Mouse (Mus musculus) limb, embryonic 11.5 days (tissue): ENCODE data around the gene Stpg4. TPM values are rescaled to one million over a fixed set of nuclear protein-coding genes. Genes with fewer than 3 reads are reported as not detected.

Experiments
- ATAC-seq: fragments of 200-750 bp; cut with Nextera tagmentation; 2 replicates; pipeline ENCODE4 v1.8.0; 2017; ENCODE audit warnings: low read depth; ENCODE audit not compliant: insufficient number of reproducible peaks, low FRiP score, low TSS enrichment
- DNase-seq: peaks from one replicate; pipeline ENCODE4 v3.0.0-alpha.2; 2015; ENCODE audit warnings: low spot score
- H3K27ac ChIP-seq: fragments of 300-500 bp; sonication (generic); replicated peaks from 2 replicates; pipeline ENCODE4 v1.5.1; 2014; ENCODE audit warnings: low read depth, mild to moderate bottlenecking, low read length
- H3K27me3 ChIP-seq: fragments of 300-500 bp; sonication (generic); 2 replicates; pipeline ENCODE4 v1.6.1; 2014; ENCODE audit warnings: mild to moderate bottlenecking, low read length, mixed read lengths; ENCODE audit not compliant: control insufficient read depth, insufficient read depth
- H3K36me3 ChIP-seq: fragments of 300-500 bp; sonication (generic); 2 replicates; pipeline ENCODE4 v1.6.1; 2014; ENCODE audit warnings: mild to moderate bottlenecking, low read length, moderate library complexity, mixed read lengths; ENCODE audit not compliant: control insufficient read depth, insufficient read depth
- H3K4me1 ChIP-seq: fragments of 300-500 bp; sonication (generic); 2 replicates; pipeline ENCODE4 v1.6.1; 2014; ENCODE audit warnings: low read length, mixed read lengths; ENCODE audit not compliant: control insufficient read depth, insufficient read depth
- H3K4me2 ChIP-seq: fragments of 300-500 bp; sonication (generic); 2 replicates; pipeline ENCODE4 v1.6.1; 2014; ENCODE audit warnings: low read depth, mild to moderate bottlenecking, moderate library complexity; ENCODE audit not compliant: severe bottlenecking
- H3K4me3 ChIP-seq: fragments of 300-500 bp; sonication (generic); 2 replicates; pipeline ENCODE4 v1.5.1; 2014; ENCODE audit warnings: low read depth, low read length
- H3K9ac ChIP-seq: fragments of 300-500 bp; sonication (generic); 2 replicates; pipeline ENCODE4 v1.6.1; 2014; ENCODE audit warnings: mild to moderate bottlenecking, low read length
- H3K9me3 ChIP-seq: fragments of 300-500 bp; sonication (generic); 2 replicates; pipeline ENCODE4 v1.6.1; 2016; ENCODE audit warnings: low read length; ENCODE audit not compliant: control insufficient read depth
- WGBS: fragments of 180-500 bp; shearing (Covaris S2); extraction: QIAGEN DNeasy Blood & Tissue Kit; methylation state at CpG from one replicate; pipeline ENCODE4 v1.1.7; 2014; 5-methylcytosine and 5-hydroxymethylcytosine counted together
- polyA plus RNA-seq: library from polyadenylated mRNA; unstranded; fragments of >200 nt; fragmentation: Nextera tagmentation; extraction: Ambion mirVana; gene quantifications from 2 replicates; pipeline ENCODE4 v1.2.1, GENCODE M21; 2014

Gene Stpg4
- polyA plus RNA-seq, 1 experiment from 2014 or later = 0.23 TPM

DNA sequence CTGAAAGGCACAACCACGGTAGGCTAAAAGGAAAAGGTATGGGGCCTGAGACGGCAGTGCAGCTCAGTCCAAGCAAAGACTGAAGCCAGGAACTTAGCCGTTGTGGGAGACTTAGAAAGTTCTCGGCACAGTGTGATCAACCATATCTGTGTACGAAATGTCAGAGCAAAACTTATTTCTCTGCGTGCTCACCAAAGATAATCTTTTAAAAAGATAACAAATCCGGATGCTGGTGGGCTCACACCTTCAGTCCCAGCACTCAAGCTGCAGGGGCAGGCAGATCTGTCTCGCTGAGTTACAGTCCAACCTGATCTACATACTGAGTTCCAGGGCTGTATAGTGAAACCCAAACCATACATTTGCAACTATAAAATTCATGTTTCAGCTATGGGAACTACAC, 41.9 kb upstream of the Stpg4 start:
- WGBS = 85% methylated on average over 8 of the region's 8 CpGs
- Histone ChIP-seq H3K9me3 (no peaks in the 10 kb centered on the region), H3K27me3 (peaks cover 7% of the 10 kb centered on the region), H3K27ac (no peak overlapping the region), H3K9ac (no peak overlapping the region), H3K4me2 (no peak overlapping the region), H3K4me3 (no peak overlapping the region), H3K36me3 (no peaks in the 10 kb centered on the region), H3K4me1 (peaks cover 5% of the 10 kb centered on the region)
- ATAC-seq = no peak
- DNase-seq = no peak

DNA sequence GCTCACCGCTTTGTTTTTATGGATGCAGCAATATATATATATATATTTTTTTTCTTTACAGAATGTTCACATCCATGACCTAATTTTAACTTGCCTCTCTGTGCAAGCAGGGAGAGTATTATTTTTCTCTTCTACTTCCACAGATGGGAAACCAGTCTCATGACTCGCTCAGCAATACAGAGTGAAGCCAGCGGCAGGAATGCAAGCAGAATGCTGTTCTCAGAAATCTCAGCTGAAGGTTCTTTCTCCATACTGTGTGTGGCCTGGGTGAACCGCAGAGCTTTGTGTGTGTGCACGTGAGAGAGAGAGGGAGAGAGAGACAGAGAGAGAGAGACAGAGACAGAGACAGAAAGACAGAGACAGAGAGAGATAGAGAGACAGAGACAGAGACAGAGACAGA, 41.1 kb upstream of the Stpg4 start:
- H3K4me2 ChIP-seq = no peak overlapping the region
- WGBS = 77% methylated on average over 5 of the region's 5 CpGs
- H3K9me3 ChIP-seq = no peaks in the 10 kb centered on the region
- H3K27ac ChIP-seq = no peak overlapping the region
- H3K4me1 ChIP-seq = peaks cover 3% of the 10 kb centered on the region
- no peak overlapping the region for H3K4me3 ChIP-seq
- peaks cover 2% of the 10 kb centered on the region for H3K27me3 ChIP-seq
- H3K9ac ChIP-seq = no peak overlapping the region
- DNase-seq (no peak), ATAC-seq (no peak)
- no peaks in the 10 kb centered on the region for H3K36me3 ChIP-seq

DNA sequence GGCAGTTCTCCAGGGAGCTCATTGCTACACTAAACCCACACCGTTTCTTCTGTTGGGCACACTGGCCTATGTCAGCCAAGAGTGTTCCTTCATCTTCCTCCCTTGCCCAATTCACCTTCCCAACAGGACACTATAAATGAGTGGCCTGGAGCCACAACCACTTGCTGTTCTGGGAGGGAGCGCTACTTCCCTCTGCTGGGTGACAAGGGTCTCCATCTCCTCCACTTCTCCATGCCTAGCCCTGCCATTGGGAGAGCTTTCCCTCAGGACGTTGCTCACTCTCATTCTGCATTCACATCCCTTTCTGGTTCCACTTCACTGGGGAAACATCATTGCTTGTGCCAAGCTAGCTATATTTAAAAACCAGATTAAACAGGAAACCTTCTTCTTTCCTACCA, 34.0 kb upstream of the Stpg4 start:
- WGBS = 49% methylated on average over 3 of the region's 3 CpGs
- no peaks in the 10 kb centered on the region for H3K36me3 ChIP-seq
- H3K4me3 ChIP-seq = no peak overlapping the region
- no peaks in the 10 kb centered on the region for H3K27me3 ChIP-seq
- H3K9me3 ChIP-seq = no peaks in the 10 kb centered on the region
- DNase-seq (peak; percentile 28), ATAC-seq (no peak)
- no peak overlapping the region for H3K27ac ChIP-seq
- H3K9ac ChIP-seq = no peak overlapping the region
- no peak overlapping the region for H3K4me2 ChIP-seq
- H3K4me1 ChIP-seq = peaks cover 16% of the 10 kb centered on the region

DNA sequence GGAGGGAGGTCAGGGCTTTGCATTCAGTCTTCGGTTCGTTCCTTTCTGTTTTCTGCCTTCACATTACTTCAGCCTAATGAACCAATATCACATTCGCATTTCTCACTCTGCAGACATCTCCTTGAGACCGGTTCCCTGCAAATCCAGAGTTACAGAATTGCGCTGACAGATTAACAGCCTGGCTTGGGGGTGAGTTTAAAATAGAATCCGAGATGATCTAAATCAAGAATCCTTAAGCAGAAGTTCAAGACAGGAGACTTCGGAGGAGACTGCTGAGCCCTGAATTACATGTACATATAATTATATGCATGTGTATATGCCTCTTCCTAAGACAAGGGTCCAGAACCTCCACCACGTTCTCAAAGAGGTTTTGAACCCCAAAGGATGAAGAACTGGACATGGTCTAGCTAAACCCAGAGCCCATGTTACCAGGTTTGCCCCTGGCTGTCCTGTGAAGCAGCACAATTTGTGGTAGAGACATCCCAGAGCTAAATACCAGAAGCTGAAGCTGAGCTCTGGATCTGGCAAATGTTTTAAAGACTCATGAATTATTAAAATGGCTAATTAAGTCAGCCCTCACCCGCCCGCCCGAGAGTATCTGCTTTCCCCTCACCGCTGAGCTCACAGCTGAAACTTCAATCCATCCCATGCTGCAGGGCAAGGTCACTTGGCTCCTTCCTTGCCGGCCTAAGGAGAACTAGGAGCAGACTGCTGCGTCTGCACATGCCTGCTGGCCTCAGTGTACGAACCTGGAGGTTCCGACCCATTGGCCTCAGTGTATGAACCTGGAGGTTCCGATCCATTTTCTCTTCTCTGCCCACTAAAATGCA, 33.3 kb upstream of the Stpg4 start:
- Histone ChIP-seq H3K27ac (no peak overlapping the region), H3K4me2 (peak overlapping the region; percentile 19), H3K4me1 (peaks cover 16% of the 10 kb centered on the region), H3K9ac (no peak overlapping the region), H3K27me3 (no peaks in the 10 kb centered on the region), H3K36me3 (no peaks in the 10 kb centered on the region), H3K4me3 (no peak overlapping the region), H3K9me3 (no peaks in the 10 kb centered on the region)
- no peak for ATAC-seq
- DNase-seq = no peak
- WGBS = 29% methylated on average over 17 of the region's 17 CpGs

DNA sequence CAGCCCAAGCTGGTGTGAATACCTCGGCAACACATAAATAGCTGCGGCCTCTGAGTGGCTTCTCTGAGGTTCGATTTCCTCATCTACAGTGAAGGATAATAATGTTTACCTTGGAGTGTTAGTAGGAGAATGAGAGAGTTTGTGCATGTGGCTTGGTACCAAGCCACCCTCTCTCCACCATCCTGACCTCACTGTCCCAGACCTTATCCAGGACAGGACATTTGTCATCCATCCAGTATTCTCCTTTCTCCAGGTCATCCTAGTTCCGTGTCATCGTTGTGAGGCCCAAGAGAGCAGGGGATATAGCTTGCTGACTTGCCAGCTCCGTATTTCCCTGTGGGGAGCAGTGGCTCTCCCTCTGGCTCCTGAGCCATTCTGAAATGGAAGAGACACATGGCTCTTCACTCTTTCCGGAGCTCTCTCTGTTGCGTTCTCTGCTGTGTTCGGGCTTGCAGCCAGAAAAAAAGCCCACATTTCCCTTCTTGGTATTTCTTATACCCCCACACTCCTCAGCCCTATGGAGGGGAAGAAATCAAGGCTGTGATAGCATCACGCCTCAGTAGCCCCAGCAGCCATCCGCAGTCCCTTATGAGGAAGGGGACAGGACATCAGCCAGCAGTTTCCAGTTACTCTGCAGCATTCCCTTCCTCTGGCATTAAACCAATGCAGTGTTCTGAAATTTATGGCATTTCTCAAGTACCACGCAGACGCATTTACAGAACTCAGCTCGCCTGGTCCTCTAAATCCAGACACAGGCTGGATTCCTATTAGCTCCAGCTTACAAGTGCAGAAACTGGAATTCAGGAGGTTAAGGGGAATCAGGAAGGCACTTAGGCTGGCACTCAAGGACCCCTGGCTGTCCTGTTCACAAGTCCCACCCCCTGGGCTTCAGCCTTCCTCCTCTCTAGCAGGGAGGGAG, 32.5 kb upstream of the Stpg4 start:
- Histone ChIP-seq H3K27ac (no peak overlapping the region), H3K9ac (no peak overlapping the region), H3K4me1 (peaks cover 16% of the 10 kb centered on the region), H3K4me3 (no peak overlapping the region), H3K36me3 (no peaks in the 10 kb centered on the region), H3K4me2 (peak overlapping the region; percentile 30), H3K27me3 (no peaks in the 10 kb centered on the region), H3K9me3 (no peaks in the 10 kb centered on the region)
- ATAC-seq (peak; percentile 35; the same call in 1 of the 2 replicates), DNase-seq (peak; percentile 43)
- WGBS = 14% methylated on average over 14 of the region's 14 CpGs

DNA sequence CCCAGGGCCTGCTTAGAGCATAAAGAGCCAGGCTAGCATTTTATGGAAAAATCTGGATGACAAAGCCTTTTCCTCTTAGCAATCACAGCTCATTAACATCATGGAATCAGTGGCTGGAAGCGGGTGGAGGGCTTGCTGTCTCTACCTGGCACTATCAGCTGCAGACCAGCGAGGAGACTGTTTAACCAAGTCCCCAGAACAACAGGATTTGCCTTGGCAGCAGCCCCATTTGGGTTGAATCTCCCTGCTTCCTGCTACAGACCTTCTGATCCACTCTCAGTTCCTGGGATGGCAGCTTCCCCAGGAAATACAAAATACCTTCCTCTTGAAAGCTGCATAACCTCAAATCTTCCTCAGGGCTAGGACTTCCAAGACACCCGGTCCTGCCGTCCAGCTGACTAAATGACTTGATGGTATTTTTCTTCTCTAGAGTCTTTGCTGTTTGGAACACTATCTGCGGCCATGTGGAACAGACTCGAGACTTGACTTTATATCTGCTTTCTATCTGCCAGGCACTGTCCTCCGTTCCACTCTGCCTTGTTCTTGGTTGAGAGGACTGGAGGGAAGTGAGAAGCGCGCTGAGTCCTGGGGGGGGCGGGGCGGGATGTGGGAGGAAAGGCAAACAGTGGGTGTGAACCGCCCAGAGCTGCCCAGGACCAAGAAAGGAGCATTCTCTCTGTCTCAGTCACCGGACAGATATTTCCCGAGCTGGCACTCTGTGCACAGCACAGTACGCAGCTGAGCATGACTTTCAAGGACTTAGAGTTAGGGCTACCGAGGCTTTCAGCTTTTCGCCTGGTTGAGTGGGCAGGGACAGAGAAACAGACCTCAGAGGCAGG, 31.6 kb upstream of the Stpg4 start:
- 14% methylated on average over 15 of the region's 17 CpGs for WGBS
- Histone ChIP-seq H3K27me3 (no peaks in the 10 kb centered on the region), H3K9me3 (no peaks in the 10 kb centered on the region), H3K4me1 (peaks cover 16% of the 10 kb centered on the region), H3K9ac (no peak overlapping the region; the same call in 1 of the 2 replicates), H3K4me2 (peak overlapping the region; percentile 30; the same call in 1 of the 2 replicates), H3K4me3 (no peak overlapping the region), H3K36me3 (no peaks in the 10 kb centered on the region), H3K27ac (no peak overlapping the region)
- peak; percentile 38 for DNase-seq
- ATAC-seq = peak; percentile 21; the same call in 1 of the 2 replicates

DNA sequence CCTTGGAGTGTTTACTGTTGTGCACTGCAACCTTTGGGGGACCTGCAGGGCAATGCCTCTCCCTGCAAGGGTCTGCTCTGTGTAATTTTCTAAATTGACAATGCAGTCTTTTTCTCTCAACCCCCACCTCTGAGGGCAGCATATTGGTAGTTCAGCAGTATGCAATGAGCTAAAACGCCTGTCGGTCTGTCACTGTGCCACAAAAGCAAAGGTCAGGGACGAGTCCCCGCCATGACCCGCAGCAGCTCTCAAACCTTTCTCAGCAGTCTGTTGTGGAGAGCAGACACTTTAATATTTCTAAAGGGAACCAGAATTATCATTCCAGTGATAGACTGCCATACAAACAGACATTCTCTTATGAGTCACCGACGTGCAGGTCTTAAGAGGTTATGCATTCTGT, 30.4 kb upstream of the Stpg4 start:
- WGBS = 77% methylated on average over 7 of the region's 7 CpGs
- Histone ChIP-seq H3K27ac (no peak overlapping the region), H3K9me3 (no peaks in the 10 kb centered on the region), H3K4me3 (no peak overlapping the region), H3K27me3 (no peaks in the 10 kb centered on the region), H3K9ac (no peak overlapping the region), H3K4me1 (peaks cover 16% of the 10 kb centered on the region), H3K36me3 (no peaks in the 10 kb centered on the region), H3K4me2 (no peak overlapping the region)
- ATAC-seq = no peak
- no peak for DNase-seq

DNA sequence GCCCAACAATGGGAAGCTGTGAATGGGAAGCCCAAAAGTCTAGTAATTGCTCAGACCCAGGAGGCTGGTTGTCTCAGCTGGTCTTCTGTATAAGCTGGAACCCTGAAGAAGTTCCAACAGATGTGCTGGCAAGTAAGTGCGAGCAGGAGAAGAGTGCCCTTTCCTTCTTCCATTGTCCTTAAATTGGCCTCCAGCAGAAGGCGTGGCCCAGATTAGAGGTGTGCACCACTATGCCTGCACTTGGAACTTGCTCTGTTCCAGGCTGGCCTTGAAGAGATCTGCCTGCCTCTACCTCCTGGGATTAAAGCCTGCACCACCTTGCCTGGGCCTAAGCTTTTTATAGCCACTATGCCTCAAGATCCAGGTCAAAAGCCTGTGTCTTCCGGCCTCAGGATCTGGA, 26.6 kb upstream of the Stpg4 start:
- WGBS = 87% methylated on average over 3 of the region's 3 CpGs
- no peak overlapping the region for H3K9ac ChIP-seq
- peaks cover 2% of the 10 kb centered on the region; the same call in 1 of the 2 replicates for H3K4me1 ChIP-seq
- H3K27me3 ChIP-seq = no peaks in the 10 kb centered on the region
- no peak overlapping the region for H3K4me3 ChIP-seq
- DNase-seq (no peak), ATAC-seq (no peak)
- no peak overlapping the region for H3K4me2 ChIP-seq
- H3K27ac ChIP-seq = no peak overlapping the region
- no peaks in the 10 kb centered on the region for H3K9me3 ChIP-seq
- H3K36me3 ChIP-seq = no peaks in the 10 kb centered on the region
